Mouse (Mus musculus) cerebellum, adult 18-20 months (tissue): ENCODE results near the gene Xpr1.

Source experiments
- DNase-seq, 2 experiments: peaks; one replicate each; pipeline ENCODE4 v3.0.0; 2021

Gene Xpr1

GRCm38 (mm10) chr1:155400056-155400455, 17.2 kb downstream of the Xpr1 start:
- no peak for DNase-seq

GRCm38 (mm10) chr1:155394829-155395228, 22.4 kb downstream of the Xpr1 start:
- DNase-seq, result no peak

- no peak for DNase-seq
Observed at GRCm38 (mm10) chr1:155394021-155394420, 23.2 kb downstream of the Xpr1 start.

GRCm38 (mm10) chr1:155392825-155393224, 24.4 kb downstream of the Xpr1 start:
- no peak for DNase-seq

GRCm38 (mm10) chr1:155391537-155391936, 25.7 kb downstream of the Xpr1 start:
- no peak for DNase-seq

GRCm38 (mm10) chr1:155388418-155388817, 28.8 kb downstream of the Xpr1 start:
- no peak for DNase-seq

GRCm38 (mm10) chr1:155386551-155386950, 30.7 kb downstream of the Xpr1 start:
- no peak for DNase-seq

GRCm38 (mm10) chr1:155383319-155384302, 33.6 kb downstream of the Xpr1 start:
- DNase-seq, result no peak

- no peak for DNase-seq
Observed at GRCm38 (mm10) chr1:155381931-155382330, 35.3 kb downstream of the Xpr1 start.

- no peak for DNase-seq
Observed at GRCm38 (mm10) chr1:155379289-155379688, 37.9 kb downstream of the Xpr1 start.

GRCm38 (mm10) chr1:155372821-155373220, 44.4 kb downstream of the Xpr1 start:
- DNase-seq, result peak in 1 of 2 experiments; percentile 9

GRCm38 (mm10) chr1:155370075-155370658, 47.0 kb downstream of the Xpr1 start:
- DNase-seq, result no peak

- no peak for DNase-seq
Observed at GRCm38 (mm10) chr1:155366366-155366765, 50.8 kb downstream of the Xpr1 start.

- no peak for DNase-seq
Observed at GRCm38 (mm10) chr1:155361502-155362126, 55.6 kb downstream of the Xpr1 start.

GRCm38 (mm10) chr1:155353096-155353495, 64.1 kb downstream of the Xpr1 start:
- DNase-seq, result peak; percentile 13 to 20

GRCm38 (mm10) chr1:155351527-155351926, 65.7 kb downstream of the Xpr1 start:
- no peak for DNase-seq

GRCm38 (mm10) chr1:155348491-155348890, 68.7 kb downstream of the Xpr1 start:
- no peak for DNase-seq

GRCm38 (mm10) chr1:155347339-155347738, 69.9 kb downstream of the Xpr1 start:
- no peak for DNase-seq

GRCm38 (mm10) chr1:155344019-155344418, 73.2 kb downstream of the Xpr1 start:
- DNase-seq, result no peak

- DNase-seq, result no peak
Observed at GRCm38 (mm10) chr1:155339622-155340021, 77.6 kb downstream of the Xpr1 start.

GRCm38 (mm10) chr1:155337315-155337714, 79.9 kb downstream of the Xpr1 start:
- no peak for DNase-seq

GRCm38 (mm10) chr1:155335963-155336362, 81.3 kb downstream of the Xpr1 start:
- no peak for DNase-seq

GRCm38 (mm10) chr1:155322183-155322582, 95.0 kb downstream of the Xpr1 start:
- no peak for DNase-seq
